Mouse (Mus musculus) limb, embryonic 15.5 days (tissue): ENCODE data around the gene Smarcal1. TPM values are rescaled to one million over a fixed set of nuclear protein-coding genes. Genes with fewer than 3 reads are reported as not detected.

Experiments
- ATAC-seq: fragments of 200-750 bp; cut with Nextera tagmentation; 2 replicates; pipeline ENCODE4 v1.8.0; 2017; ENCODE audit warnings: low read depth, moderate TSS enrichment; ENCODE audit not compliant: insufficient number of reproducible peaks, low FRiP score, low TSS enrichment
- H3K27ac ChIP-seq: fragments of 300-500 bp; sonication (generic); 2 replicates; pipeline ENCODE4 v1.5.1; 2015; ENCODE audit warnings: moderate library complexity, mild to moderate bottlenecking, inconsistent platforms
- H3K27me3 ChIP-seq: fragments of 300-500 bp; sonication (generic); 2 replicates; pipeline ENCODE4 v1.6.1; 2015; ENCODE audit warnings: inconsistent platforms
- H3K36me3 ChIP-seq: fragments of 300-500 bp; sonication (generic); 2 replicates; pipeline ENCODE4 v1.6.1; 2015; ENCODE audit warnings: inconsistent platforms
- H3K4me1 ChIP-seq: fragments of 300-500 bp; sonication (generic); 2 replicates; pipeline ENCODE4 v1.6.1; 2015; ENCODE audit warnings: inconsistent platforms
- H3K4me2 ChIP-seq: fragments of 300-500 bp; sonication (generic); 2 replicates; pipeline ENCODE4 v1.6.1; 2015; ENCODE audit warnings: mild to moderate bottlenecking, inconsistent platforms
- H3K4me3 ChIP-seq: fragments of 300-500 bp; sonication (generic); 2 replicates; pipeline ENCODE4 v1.5.1; 2015; ENCODE audit warnings: mild to moderate bottlenecking, inconsistent platforms
- H3K9ac ChIP-seq: fragments of 300-500 bp; sonication (generic); 2 replicates; pipeline ENCODE4 v1.6.1; 2015; ENCODE audit warnings: inconsistent platforms
- H3K9me3 ChIP-seq: fragments of 300-500 bp; sonication (generic); 2 replicates; pipeline ENCODE4 v1.6.1; 2016; ENCODE audit warnings: inconsistent platforms
- WGBS: fragments of 180-500 bp; shearing (Covaris S2); methylation state at CpG from one replicate; pipeline ENCODE4 v1.1.7; 2015; 5-methylcytosine and 5-hydroxymethylcytosine counted together
- polyA plus RNA-seq: library from polyadenylated mRNA; unstranded; fragments of >200 nt; fragmentation: Nextera tagmentation; extraction: Ambion mirVana; gene quantifications from 2 replicates; pipeline ENCODE4 v1.2.1, GENCODE M21; 2015

The Smarcal1 gene
- polyA plus RNA-seq, 1 experiment from 2014 or later = 21.6 TPM

DNA sequence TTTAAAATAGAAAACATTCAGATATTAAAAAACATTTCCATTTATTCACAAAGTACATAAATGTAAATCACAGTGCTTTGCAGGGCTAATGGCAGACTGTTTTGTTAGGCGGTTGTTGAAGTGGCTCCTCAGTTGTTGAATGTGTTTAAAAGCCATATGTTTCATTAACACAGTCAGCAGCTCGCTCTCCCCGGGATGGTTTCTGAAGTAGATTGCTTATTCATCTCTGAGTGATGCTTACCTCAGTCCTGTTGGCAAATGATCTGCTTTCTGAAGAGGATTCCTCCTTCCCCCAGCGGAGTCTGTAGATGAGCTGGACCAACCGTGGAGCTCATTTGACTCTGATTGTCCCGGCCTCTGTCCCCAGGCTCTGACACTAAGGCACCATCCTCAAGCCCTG is 29.1 kb downstream of the Smarcal1 start:
- Histone ChIP-seq H3K4me2 (no peak overlapping the region), H3K4me1 (no peaks in the 10 kb centered on the region)

DNA sequence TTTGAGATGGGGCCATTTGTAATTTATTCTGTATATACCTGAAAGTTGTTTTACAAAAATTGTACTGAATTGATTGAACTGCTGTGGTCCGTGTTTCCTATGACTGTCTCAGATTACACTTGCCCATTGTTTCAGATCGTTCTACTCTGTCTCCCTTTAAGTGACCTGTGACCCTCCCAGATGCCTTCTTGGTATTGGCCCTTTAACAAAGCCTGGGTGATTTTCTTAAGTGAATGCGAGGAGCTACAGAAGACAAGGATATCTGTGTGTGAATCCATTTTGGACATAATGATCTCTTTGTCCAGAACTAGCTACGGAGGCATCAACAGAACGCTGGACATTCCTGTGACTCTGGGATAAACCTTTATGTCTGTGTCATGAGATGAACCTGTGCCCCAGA is 52.2 kb downstream of the Smarcal1 start:
- H3K9ac ChIP-seq = no peak overlapping the region
- H3K36me3 ChIP-seq = peaks cover 33% of the 10 kb centered on the region
- no peak overlapping the region for H3K27ac ChIP-seq
- WGBS = 66% methylated on average over 5 of the region's 5 CpGs
- no peaks in the 10 kb centered on the region for H3K4me1 ChIP-seq
- no peak overlapping the region for H3K4me3 ChIP-seq
- no peaks in the 10 kb centered on the region for H3K27me3 ChIP-seq
- ATAC-seq = no peak
- no peaks in the 10 kb centered on the region for H3K9me3 ChIP-seq
- H3K4me2 ChIP-seq = no peak overlapping the region

More for the DNA sequence above, 29.1 kb downstream of the Smarcal1 start:
- H3K27me3 ChIP-seq = no peaks in the 10 kb centered on the region
- no peak for ATAC-seq
- H3K36me3 ChIP-seq = peaks cover 81% of the 10 kb centered on the region
- H3K9me3 ChIP-seq = no peaks in the 10 kb centered on the region
- 93% methylated on average over 6 of the region's 6 CpGs for WGBS
- H3K27ac ChIP-seq = no peak overlapping the region
- H3K4me3 ChIP-seq = no peak overlapping the region
- no peak overlapping the region for H3K9ac ChIP-seq

DNA sequence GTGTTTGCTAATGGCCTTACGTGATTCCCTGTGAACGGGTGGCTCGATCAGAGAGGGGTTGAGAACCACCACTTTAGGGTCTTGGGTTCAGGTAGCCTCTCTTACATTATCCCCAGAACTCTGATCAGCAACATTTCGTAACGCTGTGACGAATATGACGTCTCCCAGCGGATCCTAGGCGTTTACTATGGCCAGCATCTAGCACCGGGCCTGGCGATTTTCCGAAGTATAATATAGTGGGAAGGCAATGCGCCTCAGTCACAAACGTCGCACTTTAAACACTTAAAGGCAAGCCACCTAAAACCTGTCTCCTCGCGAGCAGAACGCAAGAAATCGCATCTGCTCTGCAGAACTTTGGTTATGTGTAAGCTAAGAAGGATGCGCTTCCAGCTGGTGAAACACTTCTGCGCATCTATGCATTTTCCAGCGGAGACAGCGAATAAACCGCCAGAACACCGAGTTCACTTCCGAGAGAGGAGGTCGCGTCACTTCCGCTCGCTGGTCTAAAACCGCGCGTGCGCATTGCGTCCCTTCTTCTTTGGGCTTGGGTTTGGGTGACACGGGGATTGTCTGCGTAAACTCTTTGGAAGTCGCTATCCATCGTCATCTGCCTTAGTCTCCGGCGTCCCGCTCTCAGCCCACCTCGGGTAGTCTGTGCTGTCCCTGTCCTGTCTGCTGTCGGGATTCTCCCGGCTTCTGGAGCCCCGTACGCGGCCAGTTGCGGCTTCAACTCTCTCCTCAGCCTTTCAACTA is 57.8 kb downstream of the Smarcal1 start:
- Histone ChIP-seq H3K4me3 (peak overlapping the region; percentile 32), H3K4me2 (peak overlapping the region; percentile 49), H3K9me3 (no peaks in the 10 kb centered on the region), H3K9ac (no peak overlapping the region), H3K27me3 (no peaks in the 10 kb centered on the region), H3K4me1 (no peaks in the 10 kb centered on the region), H3K27ac (no peak overlapping the region), H3K36me3 (no peaks in the 10 kb centered on the region)
- 40% methylated on average over 49 of the region's 49 CpGs for WGBS
- ATAC-seq = no peak

DNA sequence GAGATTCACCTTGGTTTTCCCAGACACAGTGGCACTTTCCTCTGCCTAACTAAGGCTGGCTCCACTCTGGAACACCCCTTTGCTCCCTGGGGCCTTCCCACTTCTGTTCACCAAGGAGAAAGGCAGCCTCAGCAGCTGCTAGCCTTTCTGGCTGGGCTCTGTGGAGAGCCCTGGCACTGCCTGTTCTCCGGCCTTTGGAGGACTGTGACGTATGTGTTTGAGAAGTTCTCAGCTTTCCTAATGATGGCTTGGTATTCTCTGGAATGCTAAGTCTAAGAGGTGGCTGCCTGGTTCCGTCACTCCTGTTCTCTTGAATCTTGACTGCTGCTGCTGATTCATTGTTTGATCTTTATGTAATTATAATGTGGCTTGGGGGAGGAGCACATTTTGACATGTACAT is 90.0 kb downstream of the Smarcal1 start:
- no peak overlapping the region for H3K9ac ChIP-seq
- 27% methylated on average over 3 of the region's 3 CpGs for WGBS
- H3K4me1 ChIP-seq = no peaks in the 10 kb centered on the region
- no peak overlapping the region for H3K4me2 ChIP-seq
- no peaks in the 10 kb centered on the region for H3K9me3 ChIP-seq
- no peak overlapping the region for H3K27ac ChIP-seq
- no peaks in the 10 kb centered on the region for H3K36me3 ChIP-seq
- no peak overlapping the region for H3K4me3 ChIP-seq
- H3K27me3 ChIP-seq = no peaks in the 10 kb centered on the region
- no peak for ATAC-seq

Other genes starting within 250 kb of the Smarcal1 start
- not detected in 2 replicates for gene March4, start 46.3 kb upstream of the Smarcal1 start, polyA plus RNA-seq
- gene Ankar, start 117.3 kb downstream of the Smarcal1 start, polyA plus RNA-seq = not detected in 2 replicates
- gene Rpl37a, start 128.0 kb downstream of the Smarcal1 start, polyA plus RNA-seq = 1,437 and 1,953 TPM in 2 replicates
- gene Igfbp2, start 241.3 kb downstream of the Smarcal1 start, polyA plus RNA-seq = 379 and 399 TPM in 2 replicates